Mouse (Mus musculus): ENCODE results near the gene Rbm47.

GRCm38 (mm10) chr5:65997813-65998212 lies 175.1 kb downstream of the Rbm47 start:
- no peak for TF ChIP-seq TAL1 (IDR thresholded peaks at IDR 0.05; ENCODE audit: low read length)
- TF ChIP-seq GATA1 (IDR thresholded peaks at IDR 0.05; ENCODE audit: low read length): no peak
